Mouse (Mus musculus): ENCODE results near the gene Tfip11. TPM values are rescaled to one million over a fixed set of nuclear protein-coding genes. Genes with fewer than 3 reads are reported as not detected.

Gene Tfip11
- total and polyA plus RNA-seq, 3 experiments, result 34.6 to 44.7 TPM; not detected in 1

GRCm38 (mm10) chr5:112280863-112281660 is 45.1 kb upstream of the Tfip11 start:
- Histone ChIP-seq H3K79me2 (ENCODE audit: control insufficient read depth, insufficient read depth, low read length, poor library complexity) (peaks cover 85% of the 10 kb centered on the region), H3K9ac (ENCODE audit: control insufficient read depth, low read depth, low read length, poor library complexity, severe bottlenecking) (no peak overlapping the region), H3K27me3 (ENCODE audit: control insufficient read depth in 1 of 2, insufficient read depth in 2 of 2, low read length in 2 of 2) (no peaks in the 10 kb centered on the region), H3K4me3 (ENCODE audit: control insufficient read depth in 1 of 2, insufficient read depth in 1 of 2, low read depth in 2 of 2, low read length in 2 of 2) (no peak overlapping the region), H3K36me3 (ENCODE audit: control insufficient read depth in 1 of 2, insufficient read depth in 2 of 2, low read length in 2 of 2) (peaks cover 0 to 70% of the 10 kb centered on the region in 2 experiments; a peak in 2 of 4 replicates), H3K27ac (ENCODE audit: control insufficient read depth, low read depth, low read length) (peak overlapping the region; percentile 32), H3K4me1 (ENCODE audit: control insufficient read depth in 1 of 2, insufficient read depth in 2 of 2, low read length in 2 of 2) (peaks cover 13 to 82% of the 10 kb centered on the region in 2 experiments), H3K9me3 (replicated peaks; ENCODE audit: insufficient read depth, low read length) (no peaks in the 10 kb centered on the region)
- DNase-seq (ENCODE audit: low read depth, low spot score), result no peak
- TF ChIP-seq CHD2 (IDR thresholded peaks at IDR 0.05; ENCODE audit: low read length) (no peak), TCF12 (IDR thresholded peaks at IDR 0.05; ENCODE audit: low read depth, low read length) (no peak), ELF1 (IDR thresholded peaks at IDR 0.05; ENCODE audit: low read depth, low read length) (no peak), E2F4 (IDR thresholded peaks at IDR 0.05; ENCODE audit: borderline replicate concordance, low read depth, low read length) (no peak), ZMIZ1 (IDR thresholded peaks at IDR 0.05; ENCODE audit: low read depth, low read length) (no peak)

GRCm38 (mm10) chr5:112281676-112282075 is 44.5 kb upstream of the Tfip11 start:
- peaks cover 84% of the 10 kb centered on the region for H3K79me2 ChIP-seq (ENCODE audit: control insufficient read depth, insufficient read depth, low read length, poor library complexity)
- H3K4me1 ChIP-seq (ENCODE audit: control insufficient read depth in 1 of 2, insufficient read depth in 2 of 2, low read length in 2 of 2), result peaks cover 16 to 88% of the 10 kb centered on the region in 2 experiments
- H3K27ac ChIP-seq (ENCODE audit: control insufficient read depth, low read depth, low read length), result peak overlapping the region; percentile 32
- peak; percentile 39 for DNase-seq (ENCODE audit: low read depth, low spot score)
- TF ChIP-seq TCF12 (IDR thresholded peaks at IDR 0.05; ENCODE audit: low read depth, low read length) (no peak), SMC3 (IDR thresholded peaks at IDR 0.05; ENCODE audit: low read depth, low read length) (no peak), CTCF (IDR thresholded peaks at IDR 0.05 in 2 of 3, conservative IDR thresholded peaks at IDR 0.05 in 1 of 3; ENCODE audit: control insufficient read depth in 1 of 3, insufficient read depth in 1 of 3, low read depth in 2 of 3, low read length in 3 of 3, poor library complexity in 1 of 3, severe bottlenecking in 1 of 3) (no peak), MAFK (IDR thresholded peaks at IDR 0.05; ENCODE audit: borderline replicate concordance, low read depth, low read length) (no peak), RAD21 (IDR thresholded peaks at IDR 0.05; ENCODE audit: low read depth, low read length) (no peak), USF1 (IDR thresholded peaks at IDR 0.05; ENCODE audit: low read depth, low read length) (no peak), CHD2 (IDR thresholded peaks at IDR 0.05; ENCODE audit: low read length) (no peak), ELF1 (IDR thresholded peaks at IDR 0.05; ENCODE audit: low read depth, low read length) (no peak), POLR2A (IDR thresholded peaks at IDR 0.05; ENCODE audit: control insufficient read depth in 1 of 2, insufficient read depth in 1 of 2, low read depth in 1 of 2, low read length in 2 of 2, poor library complexity in 1 of 2) (no peak), MEF2A (IDR thresholded peaks at IDR 0.05; ENCODE audit: extremely low read depth, insufficient replicate concordance, low read depth, low read length, poor library complexity, severe bottlenecking) (no peak), HCFC1 (IDR thresholded peaks at IDR 0.05; ENCODE audit: low read depth, low read length) (no peak), SIN3A (IDR thresholded peaks at IDR 0.05; ENCODE audit: low read length) (no peak), USF2 (IDR thresholded peaks at IDR 0.05; ENCODE audit: borderline replicate concordance in 1 of 2, insufficient read depth in 1 of 2, low read depth in 1 of 2, low read length in 2 of 2) (no peak), MAX (IDR thresholded peaks at IDR 0.05; ENCODE audit: low read length) (no peak)
- no peak overlapping the region for H3K9ac ChIP-seq (ENCODE audit: control insufficient read depth, low read depth, low read length, poor library complexity, severe bottlenecking)
- no peak overlapping the region for H3K4me3 ChIP-seq (ENCODE audit: control insufficient read depth in 1 of 2, insufficient read depth in 1 of 2, low read depth in 2 of 2, low read length in 2 of 2)
- no peaks in the 10 kb centered on the region for H3K27me3 ChIP-seq (ENCODE audit: control insufficient read depth in 1 of 2, insufficient read depth in 2 of 2, low read length in 2 of 2)
- no peaks in the 10 kb centered on the region for H3K9me3 ChIP-seq (replicated peaks; ENCODE audit: insufficient read depth, low read length)
- H3K36me3 ChIP-seq (ENCODE audit: control insufficient read depth in 1 of 2, insufficient read depth in 2 of 2, low read length in 2 of 2), result peaks cover 0 to 74% of the 10 kb centered on the region in 2 experiments; a peak in 2 of 4 replicates
